Mouse (Mus musculus) kidney, adult 9 months (tissue): ENCODE data around the gene Gm47969.

Experiments used
- DNase-seq: peaks from one replicate; pipeline ENCODE4 v3.0.0; 2022

The Gm47969 gene

GRCm38 (mm10) chr1:83076190-83076917, 31.6 kb downstream of the Gm47969 start:
- peak; percentile 48 for DNase-seq

- no peak for DNase-seq
These were observed 32.3 kb downstream of the Gm47969 start for GRCm38 (mm10) chr1:83077016-83077415.

GRCm38 (mm10) chr1:83084790-83085189, 40.1 kb downstream of the Gm47969 start:
- no peak for DNase-seq

GRCm38 (mm10) chr1:83091268-83091667, 46.5 kb downstream of the Gm47969 start:
- no peak for DNase-seq
